Mouse (Mus musculus): ENCODE results near the gene Cmtm2a. TPM values are rescaled to one million over a fixed set of nuclear protein-coding genes. Genes with fewer than 3 reads are reported as not detected.
"Not testable (repeated sequence)": the region's sequence is repeated elsewhere in the genome, so short reads cannot be mapped to it uniquely, and the experiment has no call there.

Cmtm2a gene
- polyA plus RNA-seq, 1 experiment from 2014 or later, result not detected

DNA sequence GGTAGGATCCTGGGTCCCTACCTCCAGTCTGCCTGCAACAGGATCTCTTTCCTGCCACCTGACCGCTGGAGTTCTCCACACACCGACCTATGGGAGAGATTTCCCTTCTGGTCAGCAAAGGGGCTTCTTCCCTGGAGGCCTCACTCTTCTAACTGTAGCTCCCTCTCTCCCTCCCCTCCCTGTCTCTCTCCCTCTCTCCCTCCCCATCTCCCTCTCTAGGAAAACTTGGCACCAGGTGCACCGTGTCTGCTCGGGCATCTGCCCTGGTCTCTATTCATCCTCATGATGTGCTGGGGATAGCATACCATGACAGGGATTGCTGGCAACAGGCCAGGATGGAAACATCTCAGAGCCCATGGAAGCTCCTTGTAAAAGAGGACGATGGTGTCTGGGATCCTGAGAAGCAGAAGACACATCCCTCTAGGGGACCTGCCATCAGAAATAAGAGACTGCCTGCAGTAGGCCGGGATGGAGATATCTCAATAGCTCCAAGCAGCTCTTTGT is 24.0 kb downstream of the Cmtm2a start:
- 89% methylated on average over 6 of the region's 6 CpGs for WGBS
- Histone ChIP-seq H3K27ac (no peak overlapping the region), H3K9me3 (no peaks in the 10 kb centered on the region), H3K4me1 (no peaks in the 10 kb centered on the region), H3K4me2 (replicated peaks) (no peak overlapping the region), H3K27me3 (no peaks in the 10 kb centered on the region), H3K4me3 (no peak overlapping the region), H3K9ac (no peak overlapping the region), H3K36me3 (peaks cover 6% of the 10 kb centered on the region)
- ATAC-seq (ENCODE audit: insufficient number of reproducible peaks, insufficient read depth, low FRiP score, low TSS enrichment), result no peak

DNA sequence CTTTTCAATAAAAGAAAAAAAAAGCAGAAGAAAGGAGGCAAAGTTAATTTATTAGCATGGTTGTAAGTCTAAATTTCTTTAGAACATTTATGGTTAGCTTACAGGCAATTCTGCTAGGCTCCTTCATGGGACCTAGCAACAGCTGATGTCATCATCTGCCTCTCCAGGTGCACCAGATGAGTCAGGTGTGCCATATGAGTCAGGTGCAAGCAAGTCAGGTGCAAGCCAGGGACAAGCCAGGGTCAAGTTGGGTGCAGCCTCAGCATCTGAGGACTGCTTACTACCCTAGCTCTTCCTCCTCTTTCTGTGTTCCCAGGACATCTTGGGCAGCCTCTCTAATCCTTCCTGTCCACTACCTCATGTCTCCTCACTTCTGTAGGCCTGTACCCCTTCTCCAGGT is 24.6 kb downstream of the Cmtm2a start:
- H3K9ac ChIP-seq, result no peak overlapping the region
- H3K36me3 ChIP-seq, result peaks cover 12% of the 10 kb centered on the region
- no peaks in the 10 kb centered on the region for H3K9me3 ChIP-seq
- no peak overlapping the region for H3K27ac ChIP-seq
- H3K4me1 ChIP-seq, result no peaks in the 10 kb centered on the region
- no peak for ATAC-seq (ENCODE audit: insufficient number of reproducible peaks, insufficient read depth, low FRiP score, low TSS enrichment)
- H3K27me3 ChIP-seq, result no peaks in the 10 kb centered on the region
- H3K4me2 ChIP-seq (replicated peaks), result no peak overlapping the region
- no peak overlapping the region for H3K4me3 ChIP-seq

DNA sequence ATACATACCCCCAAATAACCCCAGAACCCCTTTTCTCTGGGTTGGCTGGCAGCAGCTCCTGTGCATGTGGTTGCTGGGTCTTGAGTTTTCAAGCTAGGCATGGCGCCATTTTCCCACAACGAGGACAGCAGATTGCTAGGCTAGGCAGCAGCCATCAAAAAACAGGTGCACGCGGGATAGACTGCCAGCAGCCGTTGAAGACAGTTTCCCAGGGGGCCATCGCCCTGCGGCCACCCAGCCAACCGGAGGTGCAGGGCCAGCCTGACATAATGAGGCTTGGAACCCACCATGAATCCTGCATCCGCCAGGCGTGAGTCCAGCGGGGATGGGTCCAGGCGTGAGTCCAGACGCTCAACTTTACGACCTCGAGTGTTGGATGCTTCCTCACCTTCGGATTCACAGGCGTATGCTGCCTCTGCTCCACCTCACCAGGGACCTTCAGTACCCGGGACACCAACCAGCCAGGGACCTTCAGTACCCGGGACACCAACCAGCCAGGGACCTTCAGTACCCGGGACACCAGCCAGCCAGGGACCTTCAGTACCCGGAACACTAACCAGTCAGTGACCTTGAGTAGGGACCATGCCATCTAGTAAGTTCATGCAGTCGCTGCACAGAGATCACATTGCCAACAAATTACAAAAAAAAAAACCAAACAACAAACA is 28.6 kb downstream of the Cmtm2a start:
- not testable (repeated sequence) for H3K4me2 ChIP-seq (replicated peaks); H3K27me3 ChIP-seq; H3K9me3 ChIP-seq; ATAC-seq (ENCODE audit: insufficient number of reproducible peaks, insufficient read depth, low FRiP score, low TSS enrichment); H3K27ac ChIP-seq; H3K4me3 ChIP-seq; H3K9ac ChIP-seq; H3K4me1 ChIP-seq
- WGBS, result 94% methylated on average over 22 of the region's 22 CpGs
- H3K36me3 ChIP-seq, result peaks cover 21% of the 10 kb centered on the region

DNA sequence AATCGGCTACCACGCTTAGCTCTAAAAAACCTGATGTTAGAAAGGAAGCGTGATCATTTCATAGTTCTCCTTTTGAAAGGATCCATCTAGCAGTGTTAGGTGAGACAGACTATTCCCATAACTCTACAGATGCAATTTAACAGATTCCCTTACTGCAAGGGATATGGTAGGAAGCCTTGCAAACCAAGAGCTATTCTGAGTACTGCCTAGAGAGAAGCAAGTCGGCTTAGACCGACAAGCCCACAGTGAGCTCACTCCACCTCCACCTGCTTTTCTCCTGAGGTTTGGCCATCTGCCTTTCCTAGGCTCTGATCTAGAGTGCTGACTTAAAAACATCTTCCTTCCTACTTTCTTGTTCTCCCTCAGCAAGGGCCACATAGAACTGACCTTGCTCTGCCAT is 31.2 kb downstream of the Cmtm2a start:
- WGBS, result 91% methylated on average over 5 of the region's 5 CpGs
- ATAC-seq (ENCODE audit: insufficient number of reproducible peaks, insufficient read depth, low FRiP score, low TSS enrichment), result not testable (repeated sequence)

DNA sequence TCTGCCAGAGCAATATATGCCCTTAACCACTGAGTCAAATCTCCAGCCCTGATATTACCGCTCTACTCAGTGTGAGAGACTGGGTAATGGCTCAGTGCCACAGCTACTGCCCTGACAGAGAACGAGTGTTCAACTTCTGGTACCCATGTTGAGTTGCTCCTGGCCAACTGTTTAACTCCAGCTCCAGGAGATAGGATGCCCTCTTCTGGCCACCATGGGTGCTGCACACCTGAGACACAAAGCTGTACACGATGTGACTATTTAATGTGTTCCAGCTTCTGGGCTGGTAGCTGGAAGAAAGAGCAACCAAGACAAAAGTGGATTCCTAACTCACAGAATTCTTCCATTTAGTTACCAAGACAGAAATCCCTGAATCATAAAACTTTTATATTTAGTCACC is 40.0 kb downstream of the Cmtm2a start:
- H3K9ac ChIP-seq, result no peak overlapping the region
- ATAC-seq (ENCODE audit: insufficient number of reproducible peaks, insufficient read depth, low FRiP score, low TSS enrichment), result no peak
- WGBS, result 80% methylated on average over 3 of the region's 3 CpGs
- H3K36me3 ChIP-seq, result peaks cover 10% of the 10 kb centered on the region
- peaks cover 7% of the 10 kb centered on the region for H3K4me1 ChIP-seq
- H3K4me3 ChIP-seq, result no peak overlapping the region
- H3K27me3 ChIP-seq, result no peaks in the 10 kb centered on the region
- no peak overlapping the region for H3K4me2 ChIP-seq (replicated peaks)
- H3K27ac ChIP-seq, result no peak overlapping the region
- H3K9me3 ChIP-seq, result no peaks in the 10 kb centered on the region

More for the DNA sequence above, 31.2 kb downstream of the Cmtm2a start:
- H3K36me3 ChIP-seq, result peaks cover 45% of the 10 kb centered on the region
- not testable (repeated sequence) for H3K4me1 ChIP-seq; H3K27ac ChIP-seq; H3K27me3 ChIP-seq; H3K9me3 ChIP-seq; H3K4me2 ChIP-seq (replicated peaks); H3K9ac ChIP-seq; H3K4me3 ChIP-seq

DNA sequence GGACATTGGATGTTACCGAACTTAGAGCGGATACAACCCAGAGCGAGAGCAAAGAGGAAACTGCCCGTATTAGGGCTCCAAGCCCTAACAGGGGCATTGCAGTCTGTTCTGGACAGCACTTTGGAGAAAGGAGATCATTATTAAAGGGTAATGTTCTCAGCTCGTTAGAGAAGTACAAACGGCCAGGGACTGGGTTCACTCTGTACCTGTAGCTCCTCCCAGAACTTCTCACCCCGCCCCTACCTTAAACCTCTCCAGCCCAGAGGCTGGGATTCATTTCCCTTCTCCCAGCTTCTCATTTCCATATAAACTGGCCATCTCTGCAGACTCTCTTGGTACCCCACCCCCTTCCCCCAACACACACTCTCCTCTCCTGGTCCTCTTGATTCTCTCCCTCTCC is 41.5 kb downstream of the Cmtm2a start:
- H3K9me3 ChIP-seq, result no peaks in the 10 kb centered on the region
- H3K4me2 ChIP-seq (replicated peaks), result peak overlapping the region; percentile 69
- H3K36me3 ChIP-seq, result no peaks in the 10 kb centered on the region
- H3K27me3 ChIP-seq, result no peaks in the 10 kb centered on the region
- 0 out of 2 replicates have a peak overlapping the region, but pooled peaks have one; percentile 79 for H3K27ac ChIP-seq
- peak overlapping the region; percentile 64 for H3K4me3 ChIP-seq
- peak; percentile 12; the same call in 1 of the 2 replicates for ATAC-seq (ENCODE audit: insufficient number of reproducible peaks, insufficient read depth, low FRiP score, low TSS enrichment)
- H3K4me1 ChIP-seq, result peaks cover 18% of the 10 kb centered on the region
- under 1% methylated on average over 7 of the region's 7 CpGs for WGBS
- peak overlapping the region; percentile 61; the same call in 1 of the 2 replicates for H3K9ac ChIP-seq

DNA sequence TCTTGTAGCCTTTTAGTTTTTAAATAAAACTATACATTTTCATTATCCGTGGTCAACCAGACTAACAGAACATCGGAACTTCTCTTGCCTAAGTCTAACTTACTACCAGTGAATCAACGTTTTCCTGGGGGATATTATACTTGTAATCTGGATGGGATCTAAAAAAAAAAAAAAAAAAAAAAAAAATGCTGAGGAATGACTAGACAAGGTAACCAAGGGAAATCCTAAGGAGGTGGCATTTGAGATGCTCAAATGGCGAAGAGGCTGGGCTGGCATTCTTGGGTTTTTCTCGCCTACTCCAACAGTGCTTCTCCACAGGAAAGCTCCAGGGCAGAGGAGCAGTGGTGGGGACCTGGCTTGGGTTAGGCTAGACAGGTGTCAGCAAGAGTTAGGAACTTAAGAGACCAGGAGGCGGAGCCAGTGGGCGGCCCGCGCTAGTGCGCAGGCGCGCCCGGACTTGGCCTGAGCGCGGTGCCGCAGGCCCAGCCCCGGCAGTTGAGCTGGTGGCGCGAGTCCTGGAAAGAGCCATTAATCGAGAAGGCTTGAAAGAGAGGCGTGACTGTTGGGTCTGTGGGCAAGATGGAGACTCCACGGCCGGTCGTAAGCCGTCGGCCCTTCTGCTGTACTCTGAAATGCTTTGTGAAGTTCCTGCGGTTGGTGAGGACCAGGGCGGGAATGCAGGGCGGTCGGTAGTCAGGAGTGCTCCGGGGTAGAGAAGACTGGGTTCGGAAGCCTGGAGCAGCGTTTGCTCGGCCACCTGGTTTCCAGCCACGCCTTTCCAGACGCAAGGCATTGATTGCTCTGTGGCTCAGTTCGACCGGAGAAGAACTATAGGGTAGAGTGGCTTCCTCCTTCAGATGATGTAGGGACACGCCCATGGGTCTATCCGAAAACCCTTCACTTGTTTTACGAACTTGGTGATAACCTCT is 42.3 kb downstream of the Cmtm2a start, which contains the start of gene Cklf:
Gene Cklf (plus strand): TSS at position 423 of the 929 bp plus-strand sequence.
- Histone ChIP-seq H3K4me2 (replicated peaks) (peak within 1 kb of the TSS; percentile 69), H3K27me3 (no peaks in the 10 kb centered on the region), H3K9me3 (no peaks in the 10 kb centered on the region), H3K36me3 (no peaks in the 10 kb centered on the region), H3K9ac (peak within 1 kb of the TSS; percentile 61), H3K4me3 (peak within 1 kb of the TSS; percentile 64), H3K4me1 (peaks cover 18% of the 10 kb centered on the region), H3K27ac (peak within 1 kb of the TSS; percentile 79)
- ATAC-seq (ENCODE audit: insufficient number of reproducible peaks, insufficient read depth, low FRiP score, low TSS enrichment), result peak; percentile 80
- 4% methylated on average over 41 of the region's 41 CpGs for WGBS

DNA sequence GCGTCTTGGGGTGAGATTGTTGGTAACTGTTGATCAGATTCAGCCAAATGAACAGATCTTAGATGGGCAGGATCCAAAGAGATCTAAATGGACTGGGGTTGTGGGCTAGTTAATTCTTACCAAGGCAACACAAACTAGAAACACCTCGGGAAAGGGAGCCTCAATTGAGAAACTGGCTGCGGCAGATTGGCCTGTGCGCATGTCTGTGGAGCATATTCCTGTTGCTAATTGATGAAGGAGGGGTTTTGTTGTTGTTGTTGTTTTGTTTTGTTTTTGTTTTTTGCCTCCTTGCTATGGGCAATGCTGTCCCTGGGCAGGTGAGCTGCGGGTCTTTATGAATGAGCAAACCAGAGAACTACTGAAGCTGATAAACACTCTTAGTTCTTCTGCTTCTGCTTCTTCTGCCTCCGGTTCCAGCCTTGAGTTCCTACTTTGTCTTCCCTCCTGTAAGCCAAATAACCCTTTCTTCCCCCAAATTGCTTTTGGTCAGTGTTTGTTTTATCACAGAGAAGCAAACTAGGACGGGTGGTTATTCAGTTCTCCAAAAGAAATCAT is 43.5 kb downstream of the Cmtm2a start:
- H3K27ac ChIP-seq, result no peak overlapping the region
- no peaks in the 10 kb centered on the region for H3K9me3 ChIP-seq
- H3K27me3 ChIP-seq, result no peaks in the 10 kb centered on the region
- H3K4me2 ChIP-seq (replicated peaks), result no peak overlapping the region
- H3K9ac ChIP-seq, result no peak overlapping the region
- no peak overlapping the region for H3K4me3 ChIP-seq
- H3K36me3 ChIP-seq, result peaks cover 1% of the 10 kb centered on the region; the same call in 1 of the 2 replicates
- ATAC-seq (ENCODE audit: insufficient number of reproducible peaks, insufficient read depth, low FRiP score, low TSS enrichment), result no peak
- peaks cover 18% of the 10 kb centered on the region for H3K4me1 ChIP-seq
- 86% methylated on average over 7 of the region's 7 CpGs for WGBS

DNA sequence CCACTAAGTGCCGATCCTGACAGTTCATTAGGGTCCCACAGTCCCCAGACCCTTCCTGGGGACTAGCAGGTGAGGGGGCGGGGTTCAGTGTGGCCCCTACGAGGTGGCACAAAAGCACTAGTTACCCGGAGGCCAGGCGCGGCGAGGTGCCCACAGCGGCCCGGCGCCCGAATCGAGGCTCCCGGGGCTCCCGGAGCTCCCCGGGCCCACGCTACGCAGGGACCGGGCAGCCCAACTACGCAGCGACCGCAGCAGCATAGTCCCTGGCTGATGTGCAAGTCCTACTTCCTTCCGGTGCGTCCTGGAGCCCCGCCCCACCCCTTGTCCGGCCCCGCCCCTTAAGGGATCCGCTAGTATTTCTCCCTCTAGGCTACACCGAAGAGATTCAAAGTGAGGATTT is 44.7 kb downstream of the Cmtm2a start, which contains the start of gene Tk2:
Gene Tk2 (minus strand): TSS at position 283 of the 400 bp plus-strand sequence.
- no peaks in the 10 kb centered on the region for H3K27me3 ChIP-seq
- peak; percentile 80 for ATAC-seq (ENCODE audit: insufficient number of reproducible peaks, insufficient read depth, low FRiP score, low TSS enrichment)
- H3K9ac ChIP-seq, result peak within 1 kb of the TSS; percentile 75
- peak within 1 kb of the TSS; percentile 81 for H3K4me2 ChIP-seq (replicated peaks)
- WGBS, result under 1% methylated on average over 28 of the region's 28 CpGs
- H3K4me1 ChIP-seq, result peaks cover 18% of the 10 kb centered on the region
- H3K27ac ChIP-seq, result no peak within 1 kb of the TSS; the same call in 1 of the 2 replicates
- H3K36me3 ChIP-seq, result peaks cover 7% of the 10 kb centered on the region
- H3K9me3 ChIP-seq, result no peaks in the 10 kb centered on the region
- H3K4me3 ChIP-seq, result peak within 1 kb of the TSS; percentile 85

DNA sequence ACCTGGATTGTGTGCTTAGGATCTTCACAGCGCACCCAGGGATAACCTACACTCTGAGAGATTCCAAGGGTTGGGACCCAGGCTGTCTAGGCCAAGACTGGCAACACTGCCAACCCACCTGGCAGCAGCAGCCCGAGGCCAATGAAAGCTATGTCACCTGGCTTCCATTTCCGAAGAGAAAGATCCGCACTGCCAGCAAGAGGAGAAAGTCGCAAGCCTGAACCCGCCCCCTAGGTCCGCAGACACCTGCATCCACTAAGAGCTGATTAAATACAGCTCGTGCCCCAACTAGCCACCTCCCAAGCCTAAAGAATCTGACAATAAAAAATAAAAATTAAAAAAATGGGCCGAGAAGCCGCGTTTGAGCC is 45.1 kb downstream of the Cmtm2a start:
- ATAC-seq (ENCODE audit: insufficient number of reproducible peaks, insufficient read depth, low FRiP score, low TSS enrichment), result no peak
- H3K36me3 ChIP-seq, result peaks cover 11% of the 10 kb centered on the region
- H3K4me2 ChIP-seq (replicated peaks), result peak overlapping the region; percentile 81
- no peaks in the 10 kb centered on the region for H3K9me3 ChIP-seq
- H3K9ac ChIP-seq, result peak overlapping the region; percentile 75
- no peak overlapping the region for H3K27ac ChIP-seq
- WGBS, result 4% methylated on average over 11 of the region's 11 CpGs
- no peaks in the 10 kb centered on the region for H3K27me3 ChIP-seq
- H3K4me3 ChIP-seq, result peak overlapping the region; percentile 85
- peaks cover 18% of the 10 kb centered on the region for H3K4me1 ChIP-seq

DNA sequence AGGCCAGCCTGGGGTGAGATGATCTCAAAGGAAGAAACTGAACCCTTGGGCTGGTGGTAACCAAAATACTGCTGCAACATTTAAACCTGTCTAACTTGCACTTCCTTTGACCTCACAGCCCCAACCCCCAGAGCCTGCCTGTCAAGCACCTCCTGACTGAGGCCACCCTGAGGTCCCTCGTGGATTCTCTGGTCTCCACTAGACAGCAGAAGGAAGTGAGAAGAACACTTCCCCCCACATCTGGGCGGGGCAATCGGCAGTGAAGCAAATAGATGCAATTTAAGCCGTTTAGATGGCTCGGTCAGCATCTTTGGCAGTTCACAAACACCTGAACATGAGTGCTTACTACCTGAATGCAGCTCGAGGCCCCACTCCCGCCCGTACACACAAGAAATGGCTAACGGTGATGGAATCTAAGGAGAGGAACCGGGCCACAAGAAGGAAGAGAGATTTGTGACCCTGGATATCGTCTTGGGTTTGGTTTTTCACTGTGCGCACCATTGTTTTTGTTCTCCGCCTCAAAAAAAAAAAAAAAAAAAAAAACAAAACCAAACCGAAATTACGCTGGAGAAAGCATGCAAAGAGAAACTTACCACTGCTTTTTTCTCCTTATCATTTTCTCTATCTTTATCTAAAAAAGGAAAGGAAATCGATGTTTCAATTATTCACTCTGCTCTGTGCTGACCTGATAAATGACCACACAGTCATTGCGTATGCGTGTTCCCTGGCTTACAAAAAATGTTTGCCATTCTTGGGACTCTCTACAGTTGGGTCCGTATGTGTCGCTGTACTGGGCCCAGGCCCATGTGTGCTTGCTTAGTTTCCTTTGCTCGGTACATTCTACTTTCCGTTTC is 45.7 kb downstream of the Cmtm2a start:
- no peaks in the 10 kb centered on the region for H3K9me3 ChIP-seq
- peaks cover 18% of the 10 kb centered on the region for H3K4me1 ChIP-seq
- no peak overlapping the region for H3K9ac ChIP-seq
- no peak overlapping the region for H3K27ac ChIP-seq
- H3K27me3 ChIP-seq, result no peaks in the 10 kb centered on the region
- no peak for ATAC-seq (ENCODE audit: insufficient number of reproducible peaks, insufficient read depth, low FRiP score, low TSS enrichment)
- H3K4me3 ChIP-seq, result peak overlapping the region; percentile 85
- H3K36me3 ChIP-seq, result peaks cover 16% of the 10 kb centered on the region
- H3K4me2 ChIP-seq (replicated peaks), result peak overlapping the region; percentile 81
- 67% methylated on average over 22 of the region's 22 CpGs for WGBS

Data from embryonic facial prominence, embryonic 12.5 days (tissue).